Mouse (Mus musculus) hindbrain, embryonic 15.5 days (tissue): ENCODE results near the gene 1110008L16Rik. TPM values are rescaled to one million over a fixed set of nuclear protein-coding genes. Genes with fewer than 3 reads are reported as not detected.
"Not testable (repeated sequence)": the region's sequence is repeated elsewhere in the genome, so short reads cannot be mapped to it uniquely, and the experiment has no call there.

Source experiments
- ATAC-seq: fragments of 200-750 bp; cut with Nextera tagmentation; 2 replicates; pipeline ENCODE4 v1.8.0; 2017; ENCODE audit warnings: low read depth, moderate number of reproducible peaks, moderate TSS enrichment; ENCODE audit not compliant: low FRiP score
- H3K27ac ChIP-seq: fragments of 300-500 bp; sonication (generic); replicated peaks from 2 replicates; pipeline ENCODE4 v1.5.1; 2015; ENCODE audit warnings: mild to moderate bottlenecking, inconsistent platforms
- H3K27me3 ChIP-seq: fragments of 300-500 bp; sonication (generic); 2 replicates; pipeline ENCODE4 v1.6.1; 2015; ENCODE audit warnings: control low read depth, inconsistent platforms
- H3K36me3 ChIP-seq: fragments of 300-500 bp; sonication (generic); 2 replicates; pipeline ENCODE4 v1.6.1; 2015; ENCODE audit warnings: control low read depth, inconsistent platforms
- H3K4me1 ChIP-seq: fragments of 300-500 bp; sonication (generic); replicated peaks from 2 replicates; pipeline ENCODE4 v1.6.1; 2015; ENCODE audit warnings: control low read depth, inconsistent platforms
- H3K4me2 ChIP-seq: fragments of 300-500 bp; sonication (generic); 2 replicates; pipeline ENCODE4 v1.6.1; 2015; ENCODE audit warnings: moderate library complexity, mild to moderate bottlenecking, inconsistent platforms
- H3K4me3 ChIP-seq: fragments of 300-500 bp; sonication (generic); 2 replicates; pipeline ENCODE4 v1.5.1; 2015; ENCODE audit warnings: mild to moderate bottlenecking, inconsistent platforms
- H3K9ac ChIP-seq: fragments of 300-500 bp; sonication (generic); 2 replicates; pipeline ENCODE4 v1.6.1; 2015; ENCODE audit warnings: inconsistent platforms
- H3K9me3 ChIP-seq: fragments of 300-500 bp; sonication (generic); 2 replicates; pipeline ENCODE4 v1.6.1; 2016; ENCODE audit warnings: control low read depth, inconsistent platforms
- WGBS: fragments of 180-500 bp; shearing (Covaris S2); methylation state at CpG from one replicate; pipeline ENCODE4 v1.1.7; 2015; 5-methylcytosine and 5-hydroxymethylcytosine counted together
- polyA plus RNA-seq: library from polyadenylated mRNA; unstranded; fragments of >200 nt; fragmentation: Nextera tagmentation; extraction: Ambion mirVana; gene quantifications from 2 replicates; pipeline ENCODE4 v1.2.1, GENCODE M21; 2015

The 1110008L16Rik gene
- polyA plus RNA-seq, 1 experiment from 2014 or later = 9.6 TPM

GRCm38 (mm10) chr12:55387083-55387787 is 87.9 kb downstream of the 1110008L16Rik start:
- no peak for ATAC-seq
- H3K27me3 ChIP-seq = no peaks in the 10 kb centered on the region
- 81% methylated on average over 7 of the region's 7 CpGs for WGBS
- H3K4me2 ChIP-seq = no peak overlapping the region
- H3K27ac ChIP-seq = no peak overlapping the region
- no peak overlapping the region for H3K4me3 ChIP-seq
- no peaks in the 10 kb centered on the region for H3K4me1 ChIP-seq
- no peaks in the 10 kb centered on the region for H3K36me3 ChIP-seq
- no peak overlapping the region for H3K9ac ChIP-seq
- no peaks in the 10 kb centered on the region for H3K9me3 ChIP-seq

GRCm38 (mm10) chr12:55387788-55388465 is 88.5 kb downstream of the 1110008L16Rik start:
- no peaks in the 10 kb centered on the region for H3K27me3 ChIP-seq
- WGBS = 67% methylated on average over 11 of the region's 11 CpGs
- H3K36me3 ChIP-seq = no peaks in the 10 kb centered on the region
- H3K4me2 ChIP-seq = no peak overlapping the region
- no peak overlapping the region for H3K27ac ChIP-seq
- no peak overlapping the region for H3K9ac ChIP-seq
- H3K4me3 ChIP-seq = no peak overlapping the region
- ATAC-seq = no peak
- no peaks in the 10 kb centered on the region for H3K4me1 ChIP-seq
- no peaks in the 10 kb centered on the region for H3K9me3 ChIP-seq

- H3K4me1 ChIP-seq = no peaks in the 10 kb centered on the region
- H3K9me3 ChIP-seq = no peaks in the 10 kb centered on the region
- 71% methylated on average over 6 of the region's 6 CpGs for WGBS
- H3K27ac ChIP-seq = no peak overlapping the region
- 0 out of 2 replicates have a peak, but pooled peaks have one; percentile 8 for ATAC-seq
- no peak overlapping the region for H3K4me3 ChIP-seq
- H3K36me3 ChIP-seq = no peaks in the 10 kb centered on the region
- no peak overlapping the region for H3K4me2 ChIP-seq
- no peak overlapping the region for H3K9ac ChIP-seq
- no peaks in the 10 kb centered on the region for H3K27me3 ChIP-seq
Measured at GRCm38 (mm10) chr12:55388478-55388877, 89.1 kb downstream of the 1110008L16Rik start.

- Histone ChIP-seq H3K4me3 (no peak overlapping the region), H3K9ac (no peak overlapping the region), H3K4me2 (no peak overlapping the region), H3K36me3 (no peaks in the 10 kb centered on the region), H3K9me3 (no peaks in the 10 kb centered on the region), H3K27me3 (no peaks in the 10 kb centered on the region), H3K4me1 (no peaks in the 10 kb centered on the region), H3K27ac (no peak overlapping the region)
- 79% methylated on average over 17 of the region's 17 CpGs for WGBS
- no peak for ATAC-seq
Measured at GRCm38 (mm10) chr12:55389132-55390081, 90.0 kb downstream of the 1110008L16Rik start.

- no peaks in the 10 kb centered on the region for H3K27me3 ChIP-seq
- H3K9me3 ChIP-seq = no peaks in the 10 kb centered on the region
- no peak for ATAC-seq
- H3K4me2 ChIP-seq = no peak overlapping the region
- no peak overlapping the region for H3K4me3 ChIP-seq
- no peak overlapping the region for H3K27ac ChIP-seq
- H3K4me1 ChIP-seq = no peaks in the 10 kb centered on the region
- no peak overlapping the region for H3K9ac ChIP-seq
- no peaks in the 10 kb centered on the region for H3K36me3 ChIP-seq
Measured at GRCm38 (mm10) chr12:55392120-55392519, 92.7 kb downstream of the 1110008L16Rik start.

GRCm38 (mm10) chr12:55392733-55393577 is 93.6 kb downstream of the 1110008L16Rik start:
- no peaks in the 10 kb centered on the region for H3K9me3 ChIP-seq
- no peak overlapping the region for H3K9ac ChIP-seq
- no peaks in the 10 kb centered on the region for H3K36me3 ChIP-seq
- no peaks in the 10 kb centered on the region for H3K27me3 ChIP-seq
- WGBS = 90% methylated on average over 11 of the region's 11 CpGs
- ATAC-seq = no peak
- H3K27ac ChIP-seq = no peak overlapping the region
- no peak overlapping the region for H3K4me3 ChIP-seq
- H3K4me2 ChIP-seq = no peak overlapping the region
- H3K4me1 ChIP-seq = peaks cover 5% of the 10 kb centered on the region

- H3K36me3 ChIP-seq, H3K9me3 ChIP-seq, ATAC-seq, H3K27me3 ChIP-seq, H3K4me2 ChIP-seq, H3K4me3 ChIP-seq, H3K9ac ChIP-seq, H3K27ac ChIP-seq: not testable (repeated sequence)
- WGBS = 95% methylated on average over 14 of the region's 14 CpGs
- H3K4me1 ChIP-seq = peaks cover 18% of the 10 kb centered on the region
Measured at GRCm38 (mm10) chr12:55395601-55396000, 96.2 kb downstream of the 1110008L16Rik start.

GRCm38 (mm10) chr12:55396536-55396935 is 97.2 kb downstream of the 1110008L16Rik start:
- no peak overlapping the region for H3K4me3 ChIP-seq
- no peak overlapping the region for H3K27ac ChIP-seq
- H3K36me3 ChIP-seq = no peaks in the 10 kb centered on the region
- H3K9ac ChIP-seq = no peak overlapping the region
- peaks cover 25% of the 10 kb centered on the region for H3K4me1 ChIP-seq
- no peak overlapping the region for H3K4me2 ChIP-seq
- H3K9me3 ChIP-seq = no peaks in the 10 kb centered on the region
- ATAC-seq = no peak
- WGBS = 92% methylated on average over 4 of the region's 4 CpGs
- no peaks in the 10 kb centered on the region for H3K27me3 ChIP-seq

GRCm38 (mm10) chr12:55397544-55398239 is 98.3 kb downstream of the 1110008L16Rik start:
- ATAC-seq = no peak
- no peaks in the 10 kb centered on the region for H3K36me3 ChIP-seq
- peak overlapping the region; percentile 90 for H3K27ac ChIP-seq
- peak overlapping the region; percentile 70 for H3K4me2 ChIP-seq
- no peaks in the 10 kb centered on the region for H3K9me3 ChIP-seq
- no peaks in the 10 kb centered on the region for H3K27me3 ChIP-seq
- 70% methylated on average over 9 of the region's 9 CpGs for WGBS
- H3K4me1 ChIP-seq = peaks cover 25% of the 10 kb centered on the region
- peak overlapping the region; percentile 72 for H3K9ac ChIP-seq
- H3K4me3 ChIP-seq = peak overlapping the region; percentile 73

GRCm38 (mm10) chr12:55398240-55399127 is 99.1 kb downstream of the 1110008L16Rik start:
- 0 out of 2 replicates have a peak, but pooled peaks cover 3% of the 10 kb centered on the region for H3K36me3 ChIP-seq
- H3K27ac ChIP-seq = peak overlapping the region; percentile 90
- H3K4me1 ChIP-seq = peaks cover 25% of the 10 kb centered on the region
- under 1% methylated on average over 51 of the region's 51 CpGs for WGBS
- no peaks in the 10 kb centered on the region for H3K9me3 ChIP-seq
- no peaks in the 10 kb centered on the region for H3K27me3 ChIP-seq
- H3K4me2 ChIP-seq = peak overlapping the region; percentile 70
- peak overlapping the region; percentile 73 for H3K4me3 ChIP-seq
- peak overlapping the region; percentile 83 for H3K9ac ChIP-seq
- ATAC-seq = peak; percentile 100
